Mouse (Mus musculus) cerebellum, adult 9-10 months (tissue): Measurements from ENCODE around the gene Zdhhc5.
"Not testable (repeated sequence)": the region's sequence is repeated elsewhere in the genome, so short reads cannot be mapped to it uniquely, and the experiment has no call there.

Source experiments
- DNase-seq: peaks from one replicate; pipeline ENCODE4 v3.0.0; 2022

Zdhhc5 gene

DNA sequence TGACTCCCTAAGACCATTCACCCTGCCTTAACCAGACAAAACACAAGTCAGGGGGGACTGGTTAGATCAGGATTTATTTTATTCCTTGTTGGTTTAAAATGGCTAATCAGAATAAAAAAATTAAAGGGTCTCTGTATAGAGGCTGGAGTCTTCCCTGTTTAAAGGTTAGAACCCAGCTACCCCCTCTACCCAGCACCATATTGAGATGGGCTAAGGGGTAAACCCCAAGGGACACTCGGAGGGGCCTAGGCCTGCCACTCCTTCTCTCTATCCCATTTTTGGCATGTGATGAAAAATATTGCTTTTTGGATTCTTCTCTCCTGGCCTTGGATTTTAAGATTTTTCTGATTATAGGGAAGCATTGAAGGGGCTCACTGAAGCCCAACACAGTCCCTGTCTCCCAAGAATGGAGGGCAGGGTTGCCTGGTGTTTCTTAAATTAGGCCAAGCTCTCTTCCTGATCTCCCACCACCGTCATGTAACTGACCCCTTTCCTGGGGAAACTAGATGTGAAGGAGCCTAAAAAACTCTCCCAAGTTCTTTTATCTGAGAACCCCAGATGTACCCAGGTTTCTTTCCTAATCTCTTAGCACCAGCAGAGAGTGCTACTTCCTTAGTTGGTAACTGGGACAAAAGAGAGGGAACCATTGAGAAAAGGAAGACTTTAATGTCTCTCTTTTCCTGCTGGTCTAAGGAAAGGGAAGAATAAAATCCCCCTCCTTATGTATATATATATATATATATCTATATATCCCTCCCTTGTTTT lies 26.7 kb downstream of the Zdhhc5 start:
- no peak for DNase-seq

DNA sequence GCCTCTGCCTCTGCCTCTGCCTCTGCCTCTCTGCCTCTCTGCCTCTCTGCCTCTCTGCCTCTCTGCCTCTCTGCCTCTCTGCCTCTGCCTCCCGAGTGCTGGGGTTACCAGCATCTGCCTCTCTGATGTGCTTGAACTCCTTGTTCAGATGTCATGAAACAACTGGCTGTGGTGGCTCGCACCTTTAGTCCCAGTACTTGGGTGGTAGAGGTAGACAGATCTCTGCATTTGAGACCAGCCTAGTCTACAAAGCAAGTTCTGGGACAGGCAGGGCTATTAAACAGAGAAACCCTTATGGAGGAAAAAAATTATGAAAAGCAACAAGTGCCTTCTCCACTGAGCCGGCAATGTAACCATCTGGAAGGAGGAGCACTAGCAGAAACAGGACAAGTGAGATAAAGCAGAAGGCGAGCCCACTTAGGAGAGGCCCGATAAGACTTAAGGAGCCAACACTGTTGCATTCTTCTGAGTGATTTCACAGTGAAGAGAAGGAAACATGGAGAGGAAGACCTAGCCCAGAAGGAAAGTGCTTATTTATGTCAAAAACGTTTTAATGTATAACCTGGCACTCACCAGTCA lies 32.3 kb downstream of the Zdhhc5 start:
- DNase-seq: no peak

DNA sequence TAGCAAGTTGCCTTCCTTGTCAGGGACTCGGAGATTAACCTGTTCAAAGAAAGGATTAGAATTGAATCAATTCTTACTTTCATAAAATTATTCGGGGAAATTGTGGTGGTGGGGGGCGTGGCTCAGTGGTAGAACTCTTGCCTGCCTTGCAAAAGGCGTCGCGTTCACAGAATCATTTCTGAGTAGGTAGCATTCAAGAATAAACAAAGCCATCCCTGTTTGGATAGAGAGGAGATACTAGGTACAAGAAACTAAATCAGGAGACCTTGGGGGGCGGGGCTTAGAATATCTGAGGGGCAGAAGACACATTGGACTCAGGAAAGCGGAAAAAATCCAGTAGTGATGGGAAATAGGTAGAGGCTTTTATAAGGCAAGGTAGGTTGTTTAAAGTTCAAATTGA lies 36.0 kb downstream of the Zdhhc5 start, which contains the start of gene Tmx2:
TSS of gene Tmx2 (minus strand) at position 125 of the 400 bp plus-strand sequence.
- peak; percentile 50 for DNase-seq

DNA sequence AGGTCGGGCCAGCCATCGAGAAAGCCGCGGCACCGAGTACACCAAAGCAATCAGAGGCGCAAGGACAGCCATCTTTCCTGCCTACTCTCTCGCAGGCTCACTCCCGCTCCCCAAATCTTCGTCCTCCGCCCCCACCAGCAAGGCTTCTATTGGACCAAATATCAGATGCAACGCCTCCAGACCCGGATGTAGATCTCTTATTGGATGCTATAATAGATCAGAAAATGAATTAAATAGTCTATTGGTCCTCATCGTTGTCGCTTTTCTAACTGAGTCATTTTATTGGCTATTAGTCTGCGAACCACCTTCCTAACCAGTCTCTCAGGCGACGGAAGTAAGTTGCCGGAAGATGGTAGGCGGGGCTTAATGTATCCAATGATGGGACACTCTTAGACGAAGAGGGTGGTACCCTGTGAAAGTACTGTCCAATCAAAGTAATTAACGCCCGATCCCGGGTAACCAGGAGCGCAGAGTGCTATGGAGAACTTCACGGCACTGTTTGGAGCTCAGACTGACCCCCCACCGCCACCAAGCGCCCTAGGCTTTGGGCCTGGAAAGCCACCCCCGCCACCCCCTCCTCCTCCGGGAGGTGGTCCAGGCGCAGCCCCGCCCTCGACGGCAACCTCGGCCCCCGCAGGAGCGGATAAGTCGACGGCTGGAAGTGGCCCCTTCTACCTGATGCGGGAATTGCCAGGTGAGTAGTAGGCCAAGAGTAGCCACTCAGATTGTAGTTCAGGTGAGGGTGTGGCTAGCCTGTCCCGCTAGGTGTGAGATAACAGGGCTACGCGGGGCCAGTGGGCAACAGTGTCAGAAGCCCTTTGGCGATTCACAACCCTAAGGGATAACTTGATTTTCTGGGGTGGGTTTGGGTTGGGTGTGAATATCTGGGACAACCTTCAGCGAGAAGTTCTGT lies 36.8 kb downstream of the Zdhhc5 start, which contains the start of the genes Gm28635 and Med19:
TSS of gene Gm28635 (minus strand) at position 74 of the 913 bp plus-strand sequence.
TSS of gene Med19 (plus strand) at position 435 of the 913 bp plus-strand sequence.
- peak; percentile 99 for DNase-seq

DNA sequence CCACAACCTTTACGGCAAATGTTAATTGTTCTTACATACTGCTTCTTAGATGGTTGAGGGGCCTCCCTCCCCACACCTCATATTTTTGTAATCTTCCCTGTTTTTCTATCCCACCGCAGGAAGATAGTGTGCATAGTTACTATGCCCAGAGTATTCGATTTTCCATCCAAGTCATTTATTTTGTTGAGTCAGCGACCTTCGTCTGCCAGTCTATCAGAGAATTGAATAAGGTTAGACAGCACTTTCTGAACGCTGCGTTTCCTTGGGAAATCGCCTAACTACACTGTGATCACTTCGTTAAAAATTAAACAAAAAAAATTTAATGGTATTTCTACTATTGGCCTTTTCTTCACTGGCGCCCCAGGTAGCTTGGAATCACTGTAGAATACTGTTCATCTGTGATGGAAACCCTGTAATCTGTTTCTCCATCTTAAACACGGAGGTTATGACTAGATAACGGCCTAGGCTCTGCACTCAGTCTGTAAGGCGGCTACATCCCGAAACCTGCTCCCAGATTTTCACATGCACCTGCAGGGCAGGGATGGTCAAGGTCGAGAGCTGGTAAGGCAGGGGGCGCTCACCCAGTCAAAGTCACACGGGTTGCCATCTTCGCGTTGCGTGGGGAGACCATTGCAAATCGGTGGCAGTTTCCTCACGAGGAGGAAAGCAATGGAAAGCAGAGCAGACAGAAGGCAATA lies 37.6 kb downstream of the Zdhhc5 start:
- DNase-seq: no peak

DNA sequence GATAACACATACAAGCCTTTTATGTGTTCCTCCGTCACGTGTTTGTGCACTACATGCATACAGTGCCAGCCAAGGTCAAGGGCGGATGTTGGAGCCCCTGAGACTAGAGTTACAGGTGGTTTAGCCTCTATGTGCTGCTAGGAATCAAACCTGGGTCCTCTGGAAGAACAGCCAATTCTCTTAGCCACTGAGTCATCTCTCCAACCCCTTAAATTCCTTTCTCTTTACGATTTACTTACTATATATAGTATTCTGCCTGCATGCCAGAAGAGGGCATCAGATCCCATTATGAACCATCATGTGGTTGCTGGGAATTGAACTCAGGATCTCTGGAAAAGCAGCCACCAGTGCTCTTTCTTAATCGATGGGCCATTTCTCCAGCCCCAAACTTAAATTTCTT lies 43.4 kb downstream of the Zdhhc5 start:
- not testable (repeated sequence) for DNase-seq

DNA sequence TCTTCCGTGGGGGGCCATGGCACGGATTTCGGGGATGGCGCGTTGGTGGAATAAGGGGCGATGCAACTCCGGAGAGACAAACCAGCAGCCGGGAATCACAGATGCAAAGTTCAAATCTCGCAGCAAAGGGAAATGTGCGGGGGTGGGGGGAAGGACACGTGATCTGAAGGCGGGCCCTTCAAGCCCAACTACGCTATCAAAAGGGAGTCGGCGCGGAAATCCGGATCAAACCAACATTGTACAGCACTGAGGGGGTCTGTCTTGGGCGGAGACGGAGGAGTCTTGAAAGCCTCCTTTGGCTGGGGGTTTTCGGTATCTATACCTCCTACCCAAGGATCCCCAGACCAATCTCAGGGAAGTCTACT lies 44.4 kb downstream of the Zdhhc5 start, which contains the start of gene Selenoh:
TSS of gene Selenoh (minus strand) at position 202 of the 365 bp plus-strand sequence.
- DNase-seq: peak; percentile 83

DNA sequence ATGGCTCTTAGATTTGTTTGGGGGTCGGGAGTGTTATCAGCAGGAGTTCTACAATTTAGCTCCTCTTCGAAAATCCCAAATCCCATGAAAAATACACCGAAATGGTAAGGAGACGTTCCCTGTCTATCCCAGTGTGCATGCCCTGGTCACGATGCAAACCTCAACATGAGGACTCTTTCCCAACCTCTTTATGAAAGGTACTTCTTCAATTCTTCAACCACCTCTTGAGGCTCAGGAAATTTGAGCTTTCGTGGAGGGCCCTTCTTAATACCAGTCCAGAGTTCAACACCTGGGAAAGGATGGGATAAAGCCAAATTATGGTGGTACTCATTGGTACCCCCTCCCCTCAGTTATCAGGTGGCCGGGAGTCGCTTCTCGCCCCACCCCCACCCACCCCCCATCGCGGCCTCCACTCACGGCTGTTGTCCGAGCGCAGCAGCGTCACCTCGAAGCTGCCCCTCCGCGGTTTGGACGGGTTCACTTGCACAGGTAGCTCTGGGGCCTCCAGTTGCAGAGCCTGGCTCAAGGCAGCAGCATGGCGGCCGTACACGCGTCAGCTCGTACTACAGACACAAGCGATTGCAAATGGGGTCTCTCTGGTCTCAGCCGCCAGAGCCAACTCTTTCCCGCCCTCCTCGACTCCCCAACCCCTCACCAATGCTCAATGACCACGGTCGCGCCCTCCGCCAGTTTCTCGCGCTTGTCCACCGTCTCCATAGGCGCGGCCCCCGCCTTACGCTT lies 45.0 kb downstream of the Zdhhc5 start:
- no peak for DNase-seq

DNA sequence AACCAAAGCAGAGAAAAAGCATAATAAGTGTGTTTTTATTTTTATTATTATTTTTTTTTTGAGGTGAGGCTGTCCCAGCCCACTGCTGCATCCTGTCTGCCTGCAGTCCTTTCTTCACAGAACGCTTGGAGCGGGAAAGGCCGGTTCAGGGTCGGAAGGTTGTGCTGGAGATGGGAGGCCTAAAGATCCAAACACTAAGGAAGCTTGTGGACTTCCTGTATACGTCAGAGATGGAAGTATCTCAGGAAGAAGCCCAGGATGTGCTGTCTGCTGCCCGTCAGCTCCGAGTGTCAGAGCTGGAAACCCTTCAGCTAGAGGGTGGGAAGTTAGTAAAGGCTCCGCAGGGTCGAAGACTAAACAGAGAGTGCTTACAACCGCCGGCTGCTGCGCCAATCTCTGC lies 48.9 kb downstream of the Zdhhc5 start:
- DNase-seq: no peak

DNA sequence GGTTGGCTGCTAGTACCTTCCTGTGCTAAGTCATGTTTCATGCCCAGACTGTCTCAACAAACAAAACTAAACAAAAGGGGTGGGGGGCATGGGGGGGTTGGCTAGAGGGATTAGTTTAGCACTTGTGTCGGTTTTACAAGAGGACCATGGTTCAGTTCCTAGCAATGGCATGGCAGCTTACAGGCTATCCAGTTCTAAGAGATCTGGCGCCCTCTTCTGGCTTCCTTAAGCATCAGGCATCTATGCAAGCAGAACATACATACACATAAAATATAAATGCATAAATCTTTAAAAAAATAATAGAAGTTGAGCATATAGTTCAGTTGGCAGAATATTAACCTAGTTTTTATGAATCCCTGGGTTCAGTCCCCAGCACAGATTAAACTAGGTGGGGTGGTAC lies 52.1 kb downstream of the Zdhhc5 start:
- no peak for DNase-seq

DNA sequence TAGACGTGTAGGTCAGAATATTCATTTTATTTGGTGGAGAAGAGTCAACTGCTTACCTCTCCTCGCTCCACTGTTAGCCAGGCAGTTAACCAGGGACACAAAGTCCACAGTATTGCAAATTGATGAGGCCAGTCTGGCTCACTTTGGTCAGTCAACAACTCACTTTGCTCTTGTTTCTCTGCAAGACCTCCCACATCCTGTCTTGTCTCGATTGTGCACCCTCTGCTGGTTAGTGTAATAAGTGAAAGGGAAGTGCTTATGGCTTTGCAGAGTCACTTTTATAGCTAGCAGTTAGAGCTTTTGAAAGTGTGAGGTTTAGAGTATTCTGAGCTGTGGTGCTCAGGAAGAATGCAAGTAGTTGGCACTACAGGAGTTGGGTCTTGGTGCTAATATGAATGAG lies 54.7 kb downstream of the Zdhhc5 start:
- DNase-seq: no peak

DNA sequence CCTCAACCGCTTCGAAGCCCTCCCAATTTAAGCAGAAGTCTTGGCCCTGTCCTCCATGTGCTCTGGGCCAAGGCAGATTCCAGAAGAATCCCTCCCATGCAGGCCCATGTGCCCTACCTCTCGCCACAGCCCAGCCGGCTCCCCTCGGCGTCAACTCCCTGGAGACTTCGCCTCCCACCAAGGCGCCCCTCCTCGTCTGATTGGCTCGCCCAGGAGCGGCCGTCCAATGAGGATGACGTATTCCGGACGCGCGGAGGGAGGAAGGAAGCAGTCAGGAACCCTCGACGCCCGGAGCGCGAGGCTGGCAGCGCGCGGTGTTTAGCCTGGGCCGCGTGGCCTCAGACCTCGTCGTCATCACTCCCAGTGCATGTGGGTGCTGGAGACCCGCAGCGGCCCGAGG lies 56.2 kb downstream of the Zdhhc5 start, which contains the start of gene Btbd18:
TSS of gene Btbd18 (plus strand) at position 274 of the 400 bp plus-strand sequence.
- DNase-seq: no peak

DNA sequence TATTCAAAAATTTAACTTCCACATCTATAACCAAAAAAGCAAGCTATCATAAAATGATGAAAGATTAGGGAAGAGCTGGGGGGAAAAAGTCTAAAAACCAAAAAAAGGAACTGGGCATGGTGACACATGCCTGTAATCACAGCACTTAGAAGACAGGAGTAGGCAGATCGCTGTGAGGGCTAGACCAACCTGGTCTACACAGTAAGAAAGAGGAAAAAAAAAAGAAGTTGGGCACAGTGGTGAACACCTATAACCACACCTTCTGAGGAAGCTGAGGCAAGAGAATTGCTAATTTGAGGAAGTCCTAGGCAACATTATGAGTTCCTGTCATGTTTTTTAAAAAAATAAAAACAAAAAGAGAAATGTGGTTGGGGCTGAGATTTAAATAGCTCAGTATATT lies 59.1 kb downstream of the Zdhhc5 start:
- no peak for DNase-seq

DNA sequence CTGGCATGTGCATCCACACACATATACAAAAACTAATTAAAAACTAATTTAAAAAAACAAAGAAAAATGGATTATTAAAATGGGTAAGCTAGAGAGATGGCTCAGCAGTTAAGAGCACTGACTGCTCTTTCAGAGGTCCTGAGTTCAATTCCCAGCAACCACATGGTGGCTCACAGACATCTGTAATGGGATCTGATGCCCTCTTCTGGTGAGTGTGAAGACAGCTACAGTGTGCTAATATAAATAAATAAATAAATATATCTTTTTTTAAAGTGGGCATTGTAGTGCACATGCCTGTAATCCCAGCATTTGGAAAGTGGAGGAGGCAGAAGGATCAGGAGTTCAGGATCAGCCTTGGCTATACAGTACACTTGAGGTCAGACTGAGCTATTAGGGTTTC lies 61.6 kb downstream of the Zdhhc5 start:
- no peak for DNase-seq

DNA sequence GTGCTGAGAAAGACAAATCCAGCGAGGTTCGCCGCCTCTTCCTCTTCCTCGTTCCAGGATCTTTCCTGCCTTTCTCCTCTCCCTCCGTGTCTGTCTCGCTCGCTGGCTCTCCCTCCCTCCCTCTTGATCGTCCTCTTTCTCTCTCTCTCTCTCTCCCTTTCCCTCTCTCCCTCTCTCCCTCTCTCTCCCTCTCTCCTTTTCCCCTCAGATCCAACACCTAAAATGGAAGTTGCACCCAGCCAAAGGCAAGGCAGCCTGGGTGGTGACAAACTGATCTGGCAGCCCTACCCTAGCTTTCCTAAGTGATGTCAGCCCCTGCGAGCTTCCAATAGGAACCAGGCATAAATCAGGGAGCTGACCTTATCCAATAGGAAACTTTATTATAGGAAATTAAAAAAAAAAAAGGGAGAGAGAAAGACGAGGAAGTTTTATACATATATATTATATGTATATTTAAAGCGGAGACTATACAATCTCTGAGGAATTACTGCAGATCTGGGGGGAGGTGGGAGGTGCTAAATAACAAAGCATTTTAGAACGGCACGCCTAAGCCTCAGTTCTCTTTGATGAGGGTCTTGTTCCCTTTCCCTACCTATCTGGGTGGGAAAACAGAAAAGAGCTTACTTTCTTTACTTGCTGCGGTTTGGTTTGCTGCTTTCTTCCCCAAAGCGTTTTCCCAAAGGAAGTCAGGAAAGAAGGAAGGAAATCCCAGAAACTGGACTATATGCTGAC lies 64.3 kb downstream of the Zdhhc5 start, which contains the start of gene Ctnnd1:
TSS of gene Ctnnd1 (minus strand) at position 302 of the 732 bp plus-strand sequence.
- peak; percentile 94 for DNase-seq

DNA sequence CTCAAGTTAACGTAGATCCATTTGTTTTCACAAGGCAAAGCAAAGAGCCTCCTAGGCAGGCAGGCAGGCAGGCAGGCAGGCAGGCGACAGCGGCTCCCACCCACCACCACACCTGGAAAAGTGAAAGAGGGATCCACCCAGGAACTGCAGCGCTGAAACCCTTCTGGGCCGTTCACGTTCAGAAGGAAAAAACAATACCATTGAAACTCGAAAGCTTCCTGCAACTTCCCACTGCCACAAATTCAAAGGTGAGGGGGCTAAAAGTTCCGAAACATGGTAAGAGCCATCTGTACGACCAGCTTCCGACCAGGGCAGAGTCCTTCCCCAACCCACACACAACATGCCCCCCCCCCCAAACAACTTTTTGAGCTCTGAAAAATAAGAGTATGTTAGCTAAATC lies 65.3 kb downstream of the Zdhhc5 start:
- no peak for DNase-seq

DNA sequence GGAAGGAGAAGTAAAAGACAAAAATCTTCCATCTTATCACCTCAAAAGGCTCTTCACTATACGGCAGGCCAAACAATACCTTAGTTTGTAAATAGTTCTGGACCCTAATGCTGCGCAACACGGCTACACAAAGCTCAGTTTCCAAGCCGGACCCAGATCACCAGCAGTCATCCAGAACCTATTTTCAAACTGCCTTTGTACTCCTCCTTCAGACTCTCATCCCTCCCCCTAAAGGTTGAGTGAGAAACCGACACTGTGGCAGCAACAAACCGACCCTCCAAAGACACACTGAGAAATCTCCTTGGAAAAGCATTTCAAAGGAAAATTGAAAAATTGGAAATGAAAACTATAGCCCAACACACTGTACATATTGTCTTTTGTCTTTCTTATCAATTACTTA lies 66.6 kb downstream of the Zdhhc5 start:
- no peak for DNase-seq

DNA sequence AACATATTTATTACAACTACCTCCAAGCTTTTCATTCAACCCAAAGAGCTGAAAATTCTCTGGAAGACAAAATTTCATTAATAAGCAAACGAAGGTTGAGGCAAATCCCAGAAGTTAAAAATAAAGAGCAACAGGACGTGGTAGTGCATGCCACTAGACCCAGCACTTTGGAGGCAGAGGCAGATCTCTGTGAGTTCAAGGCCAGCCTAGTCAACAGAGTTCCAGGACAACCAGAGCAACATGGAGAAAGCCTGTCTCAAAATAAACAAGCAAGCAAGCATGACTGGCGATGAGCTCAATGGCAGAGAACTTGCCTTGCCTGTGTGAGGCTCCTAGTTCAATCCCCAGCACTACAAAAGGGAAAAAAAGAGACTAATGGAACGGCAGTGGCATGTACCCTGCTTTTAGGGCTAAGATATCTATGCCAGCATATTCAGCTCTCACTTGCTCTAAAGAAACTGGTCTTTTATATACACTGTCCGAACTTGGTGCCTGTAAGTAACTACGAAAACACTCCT lies 67.9 kb downstream of the Zdhhc5 start:
- DNase-seq: no peak

DNA sequence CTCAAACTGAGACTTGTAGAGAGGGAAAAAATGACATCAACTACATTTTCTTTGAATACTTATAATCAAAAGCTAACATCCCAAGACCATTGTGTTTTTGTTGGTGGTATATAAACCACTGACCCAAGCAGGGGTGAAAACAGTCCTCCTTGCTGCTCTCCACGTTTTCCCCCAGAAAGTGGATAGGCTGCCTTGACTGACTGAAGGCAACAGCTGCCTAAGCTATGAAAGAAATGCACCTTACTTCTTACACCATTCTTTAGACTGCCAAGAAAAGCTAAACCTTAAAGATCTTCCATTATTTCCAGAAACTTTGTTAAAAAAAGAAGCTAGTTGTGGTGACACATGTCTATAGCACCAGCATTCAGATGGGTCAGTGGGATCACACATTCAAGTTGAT lies 68.8 kb downstream of the Zdhhc5 start:
- DNase-seq: no peak

DNA sequence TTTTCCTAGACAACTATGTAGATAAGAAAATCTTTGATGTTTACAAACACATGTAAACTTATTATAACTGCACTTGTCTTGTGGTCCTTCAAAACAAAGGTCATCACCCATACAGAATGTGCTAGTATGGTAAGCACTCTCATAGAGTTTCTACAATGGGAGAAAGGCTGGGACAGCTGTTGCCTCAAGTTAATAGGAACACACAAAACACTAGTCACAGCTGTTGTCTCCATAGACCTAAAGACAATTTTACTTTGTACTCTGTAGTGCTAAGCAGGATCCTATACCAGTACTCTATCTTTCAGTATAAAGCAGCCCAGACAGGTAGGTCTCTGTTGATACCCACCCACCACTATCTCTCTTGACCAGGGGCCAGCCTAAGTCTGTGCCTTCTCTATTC lies 74.1 kb downstream of the Zdhhc5 start:
- DNase-seq: no peak
